Mouse (Mus musculus) hindlimb bud, embryonic 11.5 days (tissue): ENCODE results near the gene Upk3bl.
A peak's percentile ranks its signal among the peaks of the same experiment; 100 is the strongest.
"Not testable (repeated sequence)": the region's sequence is repeated elsewhere in the genome, so short reads cannot be mapped to it uniquely, and the experiment has no call there.

Experiments used
- DNase-seq: peaks from one replicate; pipeline ENCODE4 v3.0.0-alpha.2; 2012; ENCODE audit warnings: low read depth, low spot score; ENCODE audit errors: extremely low spot score

Gene Upk3bl

DNA sequence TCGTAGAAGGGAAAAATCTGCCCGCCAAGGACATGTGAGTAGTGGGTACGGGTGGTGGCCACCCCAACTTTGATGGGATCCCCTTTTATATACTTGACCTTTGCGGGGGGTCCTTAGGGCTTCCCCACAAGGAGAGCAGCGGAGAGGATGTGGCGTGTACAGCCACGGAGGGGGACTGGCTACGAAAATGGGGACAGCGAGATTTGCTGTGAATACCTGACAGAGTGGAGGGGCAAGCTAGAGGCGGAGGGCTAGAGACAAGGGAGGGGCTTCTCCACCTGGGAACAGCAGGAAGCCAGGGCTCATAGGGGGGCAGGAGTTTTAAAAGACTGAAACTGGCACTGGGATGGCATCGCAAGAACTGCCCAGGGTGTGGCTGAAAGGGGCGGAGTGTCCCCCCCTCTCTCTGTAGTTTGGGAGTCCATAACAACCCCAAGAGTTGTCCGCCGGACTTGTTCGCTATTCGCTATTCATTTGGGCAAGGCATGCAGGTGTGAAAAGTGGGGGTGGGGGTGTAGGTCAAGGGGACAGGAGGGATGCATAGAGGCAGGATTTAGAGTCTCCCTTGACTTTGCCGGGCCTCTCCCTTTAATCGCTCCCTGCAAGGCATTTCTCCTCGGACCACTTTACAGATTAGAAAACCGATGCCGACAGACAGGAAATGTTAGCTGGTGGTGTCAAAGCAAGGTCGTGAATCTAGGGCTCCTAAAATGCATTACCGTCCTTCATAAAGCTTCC is 30.0 kb downstream of the Upk3bl start:
- no peak for DNase-seq

DNA sequence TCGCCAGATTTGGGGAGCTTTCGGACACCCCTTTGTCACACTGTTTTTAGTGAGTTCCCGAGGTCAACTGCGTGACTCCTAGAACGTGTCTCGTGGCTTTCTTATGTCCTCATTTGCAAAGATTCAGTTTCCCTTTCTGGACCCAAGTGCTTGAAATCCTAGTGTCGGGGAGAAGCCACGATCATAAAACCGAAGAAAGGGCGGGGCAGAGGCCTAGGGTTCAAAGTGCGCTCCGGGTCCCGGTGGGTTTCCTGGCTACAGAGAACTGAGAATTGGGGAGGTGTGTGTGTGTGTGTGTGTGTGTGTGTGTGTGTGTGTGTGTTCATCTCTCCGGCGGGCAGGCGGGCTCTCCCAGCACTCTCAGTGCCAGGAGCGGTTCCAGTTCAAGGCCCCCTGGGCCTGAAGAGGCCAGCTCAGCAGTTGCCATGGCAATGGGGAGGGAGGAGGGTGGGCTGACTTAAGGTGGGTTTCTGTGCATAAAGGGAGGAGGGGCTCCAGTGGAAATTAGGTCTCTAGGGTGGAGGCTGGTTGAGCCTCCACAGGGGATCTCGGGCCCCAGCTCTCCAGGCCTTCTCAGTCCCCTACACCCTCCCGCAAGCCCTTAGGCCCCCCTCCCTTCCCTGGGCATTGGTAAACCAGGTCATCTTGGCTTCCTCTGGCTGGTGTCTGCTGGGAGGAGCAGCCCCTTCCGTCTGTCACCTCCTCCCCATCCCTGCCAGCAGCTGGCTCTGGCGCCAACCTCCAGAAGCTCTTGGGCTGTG is 30.8 kb downstream of the Upk3bl start:
- DNase-seq: no peak

GRCm38 (mm10) chr5:136086290-136086689 is 32.0 kb downstream of the Upk3bl start:
- DNase-seq: no peak

GRCm38 (mm10) chr5:136088821-136089575 is 34.7 kb downstream of the Upk3bl start:
- DNase-seq: no peak

DNA sequence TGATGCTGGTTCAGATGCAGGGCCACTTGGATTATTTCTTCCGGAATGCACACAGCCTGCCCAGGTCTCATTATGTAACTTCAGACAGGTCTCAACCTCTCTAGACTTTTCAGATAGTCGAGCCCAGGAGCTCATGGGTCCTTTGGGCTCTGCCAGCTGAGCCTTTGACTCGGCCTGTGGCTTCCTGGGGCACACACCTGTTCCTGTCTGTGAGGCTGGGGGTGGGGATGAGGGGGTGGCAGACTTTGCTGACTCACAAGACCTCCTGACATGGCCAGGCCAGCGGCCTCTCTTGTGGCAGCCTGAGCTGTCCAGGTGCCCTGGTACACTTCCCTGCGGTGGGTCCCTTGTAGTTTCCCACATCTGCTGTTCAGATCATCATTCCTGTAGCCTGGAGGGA is 37.6 kb downstream of the Upk3bl start:
- no peak for DNase-seq

DNA sequence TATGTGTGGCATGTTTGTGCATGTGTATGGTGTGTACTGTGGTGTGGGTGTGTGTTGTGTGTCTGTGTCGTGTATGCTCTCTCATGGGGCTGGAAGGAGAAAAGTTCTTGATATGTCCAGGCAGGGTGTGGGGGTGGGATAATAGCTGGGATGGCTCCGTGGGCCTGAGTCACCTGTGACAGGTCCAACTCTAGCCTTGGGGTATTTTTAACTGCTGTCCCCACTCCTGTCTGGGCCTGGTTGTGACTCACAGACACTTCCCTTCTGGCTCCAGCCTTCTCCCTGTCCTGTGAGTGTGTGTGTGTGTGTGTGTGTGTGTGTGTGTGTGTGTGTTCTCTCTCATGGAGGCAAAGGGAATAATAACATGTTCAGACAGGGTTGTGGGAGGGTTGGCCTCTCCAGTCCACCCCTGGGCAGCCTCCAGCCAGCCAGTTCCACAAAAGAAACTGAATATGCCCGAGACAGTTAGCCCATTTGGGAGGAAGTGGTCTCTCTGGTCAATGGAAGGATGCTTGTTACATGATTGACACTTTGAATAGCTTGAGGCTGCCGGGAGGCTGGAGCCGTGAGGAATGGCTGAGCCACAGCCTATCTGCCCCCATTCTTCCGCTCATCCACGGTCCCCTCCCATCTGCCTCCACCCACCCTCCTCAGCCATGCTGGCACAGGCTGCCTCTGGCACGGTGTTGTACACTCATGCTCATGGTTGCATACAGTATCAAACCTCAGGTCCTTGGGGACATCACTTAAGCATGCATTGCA is 40.1 kb downstream of the Upk3bl start:
- no peak for DNase-seq

GRCm38 (mm10) chr5:136095089-136095488 is 40.8 kb downstream of the Upk3bl start:
- DNase-seq: no peak

GRCm38 (mm10) chr5:136098536-136098935 is 44.2 kb downstream of the Upk3bl start:
- DNase-seq: no peak

DNA sequence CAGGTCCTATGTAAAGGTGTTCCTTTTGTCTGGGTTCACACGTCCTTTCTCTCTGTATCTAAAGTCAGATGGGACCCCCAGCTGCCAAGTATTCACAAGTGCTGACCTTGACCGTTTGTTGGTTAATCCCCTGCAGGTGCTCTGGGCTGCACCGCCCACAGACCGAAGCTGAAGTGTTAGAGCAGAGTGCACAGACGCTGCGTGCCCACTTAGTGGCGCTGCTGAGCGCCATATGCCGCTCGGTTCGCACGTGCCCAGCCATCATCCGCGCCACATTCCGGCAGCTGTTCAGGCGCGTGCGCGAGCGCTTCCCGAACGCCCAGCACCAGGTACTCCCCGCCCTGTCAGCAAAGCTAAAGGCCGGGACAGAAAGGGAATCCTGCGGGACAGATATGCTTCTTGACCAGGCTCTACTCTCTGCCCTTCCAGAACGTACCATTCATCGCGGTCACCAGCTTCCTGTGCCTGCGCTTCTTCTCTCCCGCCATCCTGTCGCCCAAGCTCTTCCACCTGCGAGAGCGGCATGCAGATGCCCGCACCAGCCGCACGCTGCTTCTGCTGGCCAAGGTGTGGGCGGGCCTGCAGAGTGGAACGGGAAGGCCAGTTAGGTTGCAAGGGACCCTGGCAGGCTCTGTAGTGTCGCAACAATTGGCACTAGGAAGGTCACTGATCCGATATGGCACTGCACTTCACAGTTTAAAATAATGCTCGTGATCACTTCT is 48.0 kb downstream of the Upk3bl start:
- peak; percentile 57 for DNase-seq

GRCm38 (mm10) chr5:136104511-136104910 is 50.2 kb downstream of the Upk3bl start:
- DNase-seq: no peak

GRCm38 (mm10) chr5:136108486-136108885 is 54.2 kb downstream of the Upk3bl start:
- DNase-seq: no peak

DNA sequence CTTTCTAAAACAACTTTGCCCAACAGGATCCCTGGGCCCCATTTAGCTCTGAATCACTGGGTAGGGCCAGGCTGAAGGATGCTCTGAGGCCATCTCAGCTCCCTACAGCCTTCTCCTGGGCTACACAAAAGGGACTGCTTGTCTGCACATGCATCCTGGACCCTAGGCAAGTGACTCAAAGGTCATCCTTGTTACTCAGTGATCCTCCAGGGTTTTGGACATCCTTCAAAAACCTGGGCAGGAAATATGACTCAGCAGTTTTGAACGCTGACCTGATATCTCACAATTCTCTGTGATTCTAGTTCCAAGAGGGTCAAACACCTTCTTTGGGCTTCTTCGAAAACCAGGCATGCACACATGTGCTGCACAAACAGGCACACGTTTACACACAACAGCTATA is 54.8 kb downstream of the Upk3bl start:
- no peak for DNase-seq

DNA sequence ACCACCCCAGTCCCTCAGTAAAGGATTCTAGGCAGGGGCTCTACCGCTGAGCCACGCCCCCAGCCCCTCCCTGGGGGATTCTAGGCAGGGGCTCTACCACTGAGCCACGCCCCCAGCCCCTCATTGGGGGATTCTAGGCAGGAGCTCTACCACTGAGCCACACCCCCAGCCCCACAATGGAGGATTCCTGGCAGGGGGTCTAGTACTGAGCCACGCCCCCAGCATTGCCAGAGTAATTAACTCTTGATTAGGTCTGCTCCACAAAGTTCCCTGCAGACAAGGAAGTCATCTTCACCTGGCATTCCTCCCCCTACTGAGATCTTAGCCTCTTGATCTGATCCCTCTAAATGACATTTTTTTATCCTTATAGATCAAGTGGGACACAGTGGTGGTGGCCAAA is 59.3 kb downstream of the Upk3bl start:
- DNase-seq: not testable (repeated sequence)
